Mouse (Mus musculus) G1E (cell line): ENCODE measurements at regions not wholly inside any gene's neighbourhood (a gene's known extent, or its start where the extent isn't known, plus 50 kb on each side); places are given as distances from the start of the nearest gene placed in this dataset.

Experiments used
- ATAC-seq: 2 replicates; pipeline ENCODE4 v1.8.0; 2016; ENCODE audit warnings: mild to moderate bottlenecking; ENCODE audit not compliant: insufficient number of reproducible peaks, poor library complexity, low FRiP score, severe bottlenecking; ENCODE audit errors: extremely low read depth
- DNase-seq: peaks from one replicate; pipeline ENCODE4 v3.0.0; 2012; ENCODE audit warnings: low spot score
- H3K27me3 ChIP-seq: 2 replicates; pipeline ENCODE4 v1.6.1; 2012; ENCODE audit warnings: mild to moderate bottlenecking, low read length, inconsistent platforms; ENCODE audit not compliant: insufficient read depth
- H3K36me3 ChIP-seq: replicated peaks from 2 replicates; pipeline ENCODE3; 2012; ENCODE audit warnings: mild to moderate bottlenecking, inconsistent platforms
- H3K4me1 ChIP-seq: 2 replicates; pipeline ENCODE4 v1.6.1; 2012; ENCODE audit warnings: low read depth, low read length, inconsistent platforms, mixed read lengths; ENCODE audit not compliant: insufficient read depth
- H3K4me3 ChIP-seq: 2 replicates; pipeline ENCODE4 v1.5.1; 2012; ENCODE audit warnings: low read depth, mild to moderate bottlenecking, inconsistent platforms, low read length, moderate library complexity, mixed read lengths
- H3K9me3 ChIP-seq: replicated peaks from 2 replicates; pipeline ENCODE4 v1.6.1; 2012; ENCODE audit warnings: inconsistent platforms
- CTCF ChIP-seq: IDR thresholded peaks from 2 replicates; pipeline ENCODE4 v1.5.1; 2012; ENCODE audit warnings: low read depth, low read length, inconsistent platforms, mixed read lengths
- GATA1 ChIP-seq: IDR thresholded peaks from 2 replicates; pipeline ENCODE4 v1.6.1; 2012; ENCODE audit warnings: borderline replicate concordance, low read length, inconsistent platforms, mixed read lengths
- GATA2 ChIP-seq: IDR thresholded peaks from 2 replicates; pipeline ENCODE4 v1.6.1; 2012; ENCODE audit warnings: low read depth, low read length, inconsistent platforms, borderline replicate concordance
- POLR2AphosphoS5 ChIP-seq: IDR thresholded peaks from 2 replicates; pipeline ENCODE4 v1.6.1; 2012; ENCODE audit warnings: low read depth, low read length, inconsistent platforms; ENCODE audit not compliant: insufficient replicate concordance
- TAL1 ChIP-seq: conservative IDR thresholded peaks from 2 replicates; pipeline ENCODE4 v1.6.1; 2012; ENCODE audit warnings: low read depth, low read length, inconsistent platforms, mixed read lengths

GRCm38 (mm10) chr12:70719255-70719654 is 106.1 kb upstream of the Frmd6 start:
- no peaks in the 10 kb centered on the region for H3K9me3 ChIP-seq
- no peak for DNase-seq
- ATAC-seq = no peak
- no peaks in the 10 kb centered on the region for H3K4me1 ChIP-seq
- H3K4me3 ChIP-seq = no peak overlapping the region
- H3K36me3 ChIP-seq = no peaks in the 10 kb centered on the region
- H3K27me3 ChIP-seq = no peaks in the 10 kb centered on the region
- TF ChIP-seq POLR2AphosphoS5 (no peak), TAL1 (no peak), CTCF (no peak), GATA1 (no peak), GATA2 (no peak)

GRCm38 (mm10) chr12:70720178-70720894 is 105.0 kb upstream of the Frmd6 start:
- TF ChIP-seq CTCF (0 out of 2 replicates have a peak, but pooled peaks have one; percentile 4), POLR2AphosphoS5 (no peak)
- Histone ChIP-seq H3K27me3 (no peaks in the 10 kb centered on the region), H3K36me3 (no peaks in the 10 kb centered on the region), H3K4me3 (no peak overlapping the region), H3K9me3 (no peaks in the 10 kb centered on the region), H3K4me1 (no peaks in the 10 kb centered on the region)
- DNase-seq = no peak
- no peak for ATAC-seq

- DNase-seq (no peak), ATAC-seq (no peak)
- TF ChIP-seq GATA2 (no peak), GATA1 (no peak)
- Histone ChIP-seq H3K9me3 (no peaks in the 10 kb centered on the region), H3K36me3 (no peaks in the 10 kb centered on the region), H3K4me3 (no peak overlapping the region), H3K4me1 (no peaks in the 10 kb centered on the region), H3K27me3 (no peaks in the 10 kb centered on the region)
Observed at GRCm38 (mm10) chr12:70725326-70725725, 100.0 kb upstream of the Frmd6 start.

- DNase-seq (no peak), ATAC-seq (no peak)
- Histone ChIP-seq H3K9me3 (no peaks in the 10 kb centered on the region), H3K36me3 (no peaks in the 10 kb centered on the region), H3K4me1 (no peaks in the 10 kb centered on the region), H3K27me3 (no peaks in the 10 kb centered on the region), H3K4me3 (no peak overlapping the region)
- TF ChIP-seq GATA2 (no peak), CTCF (no peak), POLR2AphosphoS5 (no peak), GATA1 (no peak), TAL1 (no peak)
Observed at GRCm38 (mm10) chr12:70727496-70728259, 97.6 kb upstream of the Frmd6 start.

GRCm38 (mm10) chr12:70728407-70728806 is 96.9 kb upstream of the Frmd6 start:
- no peak for TF ChIP-seq POLR2AphosphoS5
- TF ChIP-seq CTCF = no peak
- TF ChIP-seq TAL1 = no peak
- TF ChIP-seq GATA2 = no peak
- no peak for TF ChIP-seq GATA1
- no peak overlapping the region for H3K4me3 ChIP-seq
- no peaks in the 10 kb centered on the region for H3K4me1 ChIP-seq
- DNase-seq (no peak), ATAC-seq (no peak)
- H3K9me3 ChIP-seq = no peaks in the 10 kb centered on the region
- H3K27me3 ChIP-seq = no peaks in the 10 kb centered on the region
- no peaks in the 10 kb centered on the region for H3K36me3 ChIP-seq

- ATAC-seq (no peak), DNase-seq (no peak)
- H3K9me3 ChIP-seq = no peaks in the 10 kb centered on the region
- no peak overlapping the region for H3K4me3 ChIP-seq
- H3K27me3 ChIP-seq = no peaks in the 10 kb centered on the region; the same call in 1 of the 2 replicates
- no peaks in the 10 kb centered on the region for H3K36me3 ChIP-seq
- no peak for TF ChIP-seq TAL1
- no peak for TF ChIP-seq GATA1
- no peak for TF ChIP-seq CTCF
- no peak for TF ChIP-seq GATA2
- TF ChIP-seq POLR2AphosphoS5 = no peak
- H3K4me1 ChIP-seq = no peaks in the 10 kb centered on the region
Observed at GRCm38 (mm10) chr12:70729961-70730360, 95.4 kb upstream of the Frmd6 start.

- H3K4me1 ChIP-seq = no peaks in the 10 kb centered on the region
- ATAC-seq (no peak), DNase-seq (no peak)
- H3K36me3 ChIP-seq = no peaks in the 10 kb centered on the region
- TF ChIP-seq CTCF (no peak), GATA2 (no peak), TAL1 (no peak), GATA1 (no peak), POLR2AphosphoS5 (no peak)
- no peaks in the 10 kb centered on the region; the same call in 1 of the 2 replicates for H3K27me3 ChIP-seq
- no peaks in the 10 kb centered on the region for H3K9me3 ChIP-seq
- H3K4me3 ChIP-seq = no peak overlapping the region
Observed at GRCm38 (mm10) chr12:70731498-70731897, 93.8 kb upstream of the Frmd6 start.
